Mouse (Mus musculus): ENCODE results near the gene Carmil3.
A peak's percentile ranks its signal among the peaks of the same experiment; 100 is the strongest.

Gene Carmil3

DNA sequence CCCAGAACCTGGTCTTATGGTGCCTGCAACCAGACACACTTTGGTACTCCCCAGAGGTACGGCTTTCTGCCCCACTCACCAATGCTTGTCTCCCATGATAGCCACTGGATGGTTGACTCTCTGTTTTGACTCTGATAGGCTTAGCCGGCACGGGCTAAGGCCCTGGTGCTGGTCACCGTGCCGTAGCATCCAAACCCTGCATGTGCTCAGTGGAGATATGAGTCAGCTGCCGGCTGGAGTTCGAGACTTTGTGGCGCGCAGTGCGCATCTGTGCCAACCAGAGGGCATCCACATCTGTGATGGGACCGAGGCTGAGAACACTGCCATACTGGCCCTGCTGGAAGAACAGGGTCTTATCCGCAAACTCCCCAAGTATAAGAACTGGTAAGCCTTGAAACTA, 51.8 kb downstream of the Carmil3 start:
- DNase-seq (ENCODE audit: low spot score) = no peak

DNA sequence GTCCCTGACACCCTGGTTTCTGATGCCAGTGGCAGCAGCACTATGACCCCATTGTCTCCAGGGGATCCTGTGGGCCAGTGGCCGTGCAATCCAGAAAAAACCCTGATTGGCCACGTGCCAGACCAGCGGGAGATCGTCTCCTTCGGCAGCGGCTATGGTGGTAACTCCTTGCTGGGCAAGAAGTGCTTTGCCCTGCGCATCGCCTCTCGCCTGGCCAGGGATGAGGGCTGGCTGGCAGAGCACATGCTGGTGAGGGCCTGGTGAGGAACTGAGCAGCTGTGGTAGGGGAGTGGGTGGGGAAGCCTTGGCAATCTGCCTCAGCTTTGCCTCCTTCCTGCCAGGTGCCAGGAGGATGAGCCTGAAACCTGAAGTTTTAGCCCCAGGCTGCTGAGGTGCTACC, 53.9 kb downstream of the Carmil3 start:
- no peak for DNase-seq (ENCODE audit: low spot score)

DNA sequence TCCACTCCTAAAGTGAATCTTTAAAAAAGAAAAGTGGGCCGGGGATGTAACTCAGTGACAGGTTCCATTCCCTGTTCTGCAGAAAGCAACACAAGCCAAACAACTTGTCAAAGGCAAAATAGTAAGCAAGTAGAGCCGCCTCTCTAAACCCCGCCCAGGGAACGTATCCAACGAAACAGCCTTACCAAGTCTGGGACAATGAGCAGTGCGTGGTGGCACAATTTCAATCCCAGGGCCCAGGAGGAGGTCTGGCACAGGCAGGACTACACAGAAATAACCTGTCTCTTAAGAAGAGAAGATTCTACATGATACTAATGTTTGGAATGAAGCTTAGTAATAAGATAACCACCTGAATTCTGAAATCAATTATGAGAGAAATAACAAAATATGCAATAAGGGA, 59.7 kb downstream of the Carmil3 start:
- no peak for DNase-seq (ENCODE audit: low spot score)

DNA sequence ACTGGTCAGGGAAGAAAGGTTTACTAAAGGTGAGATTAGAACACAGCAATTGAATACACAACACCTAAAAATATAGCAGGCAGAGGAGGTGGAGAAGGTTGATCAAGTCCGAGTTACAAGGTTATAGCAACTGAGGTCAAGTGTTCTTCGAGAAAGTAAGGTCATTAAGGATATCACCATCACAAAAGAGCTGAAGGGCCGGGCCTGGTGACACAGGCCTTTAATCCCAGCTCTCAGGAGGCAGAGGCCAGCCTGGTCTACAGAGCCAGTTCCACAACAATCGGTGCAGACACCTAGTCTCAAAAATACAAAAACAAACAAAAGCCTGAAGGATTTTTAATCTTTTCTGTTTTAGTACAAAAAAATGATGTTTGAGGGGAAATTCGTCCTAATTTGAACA, 60.9 kb downstream of the Carmil3 start:
- DNase-seq (ENCODE audit: low spot score) = no peak

DNA sequence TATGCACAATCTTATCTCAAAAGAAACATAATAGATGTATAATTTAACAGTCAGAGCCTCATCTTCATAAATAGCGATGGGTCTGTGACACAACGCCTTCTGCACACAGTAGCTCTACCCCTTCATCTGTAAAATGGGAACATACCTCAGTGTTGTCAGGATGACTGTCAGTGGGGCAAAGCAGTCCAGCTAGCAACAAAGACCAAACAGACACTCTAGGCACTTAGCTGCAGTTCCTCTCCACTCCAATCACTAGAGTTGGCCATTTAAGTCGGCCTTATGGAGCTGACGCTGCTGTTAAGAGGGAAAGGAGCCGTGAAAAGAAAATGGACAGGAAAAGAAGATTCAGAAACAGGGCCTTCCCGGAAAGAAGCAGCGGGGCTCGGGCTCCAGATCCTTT, 61.3 kb downstream of the Carmil3 start:
- no peak for DNase-seq (ENCODE audit: low spot score)

DNA sequence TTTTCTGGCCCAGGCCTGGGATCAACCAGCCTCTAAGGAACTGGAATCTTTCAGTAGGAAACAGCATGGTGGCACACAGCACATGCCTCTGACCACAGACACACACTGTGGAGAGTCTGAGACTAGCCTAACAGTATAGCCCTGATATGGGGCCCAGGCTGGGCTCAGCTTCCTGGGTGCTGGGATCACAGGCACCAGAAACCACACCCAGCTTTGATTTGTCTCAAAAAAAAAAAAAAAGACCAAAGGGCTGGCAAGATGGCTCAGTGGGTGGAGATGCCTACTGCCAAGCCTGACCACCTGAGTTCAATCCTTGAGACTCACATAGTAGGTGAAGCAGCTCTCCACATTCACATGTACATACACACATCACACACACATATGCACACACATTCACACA, 64.2 kb downstream of the Carmil3 start:
- DNase-seq (ENCODE audit: low spot score) = no peak

DNA sequence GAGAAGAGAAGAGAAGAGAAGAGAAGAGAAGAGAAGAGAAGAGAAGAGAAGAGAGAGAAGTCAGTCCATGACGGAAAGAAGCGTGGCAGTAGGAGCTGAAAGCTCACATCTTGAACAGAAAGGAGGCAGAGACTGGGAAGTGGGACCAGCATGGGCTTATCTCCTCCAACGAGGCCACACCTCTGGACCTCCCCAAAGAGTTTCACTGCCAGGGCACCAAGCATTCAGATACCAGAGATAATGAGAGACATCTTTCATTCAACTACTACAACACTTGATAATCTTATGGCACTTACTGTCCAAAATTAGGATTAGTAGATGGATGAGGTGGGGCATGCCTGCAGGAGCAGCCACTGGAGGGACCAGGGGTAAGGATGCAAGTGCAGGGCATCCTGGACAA, 65.3 kb downstream of the Carmil3 start:
- no peak for DNase-seq (ENCODE audit: low spot score)

DNA sequence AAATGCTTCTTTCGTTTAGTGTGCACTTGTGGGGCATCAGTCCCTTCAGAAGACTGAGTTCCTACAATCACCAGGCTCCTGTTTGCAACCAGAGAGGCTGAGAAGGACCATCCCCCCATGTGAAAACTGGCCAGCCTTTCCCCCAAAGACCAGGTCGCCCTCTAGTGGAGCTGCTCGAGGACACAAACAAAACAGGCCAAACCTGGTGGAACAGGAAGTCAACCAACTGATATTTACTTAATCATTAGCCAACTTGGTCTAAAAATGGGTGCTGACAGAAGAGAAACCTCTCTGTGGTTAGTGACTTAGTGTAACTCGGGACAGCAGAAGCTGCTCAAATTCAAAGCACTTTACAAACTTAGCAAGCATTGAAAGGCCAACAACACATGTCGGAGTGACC, 66.6 kb downstream of the Carmil3 start:
- DNase-seq (ENCODE audit: low spot score) = peak; percentile 45

DNA sequence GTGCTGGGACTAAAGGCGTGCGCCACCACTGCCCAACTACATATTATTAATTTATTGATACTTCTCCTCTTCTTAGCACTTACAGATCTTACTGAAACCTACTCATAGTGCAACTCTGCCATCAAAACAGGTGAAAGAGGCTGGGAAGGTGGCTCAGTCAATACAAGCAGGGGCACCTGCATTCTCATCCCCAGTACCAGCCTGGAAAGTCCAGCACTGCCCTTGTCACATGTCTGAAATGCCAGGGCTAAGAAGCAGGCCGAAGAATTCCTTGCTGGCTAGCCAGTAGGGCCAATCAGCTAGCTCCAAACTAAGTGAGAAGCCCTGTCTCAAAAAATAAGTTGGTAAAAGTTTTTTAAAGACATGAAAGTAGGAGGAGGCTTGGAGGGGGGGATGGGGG, 67.1 kb downstream of the Carmil3 start:
- no peak for DNase-seq (ENCODE audit: low spot score)

Data from left cerebral cortex, adult 11 months (tissue).